Mouse (Mus musculus): ENCODE measurements around the gene Pom121l2. TPM values are rescaled to one million over a fixed set of nuclear protein-coding genes. Genes with fewer than 3 reads are reported as not detected.
A peak's percentile ranks its signal among the peaks of the same experiment; 100 is the strongest.

Gene Pom121l2
- under 1 TPM in 1 of 2 experiments, not detected in 1; 0.19 TPM for total RNA-seq (2021)
- long read RNA-seq, experiment 1: 0 reads
- long read RNA-seq, experiment 2: 0 reads

- DNase-seq (ENCODE audit: low spot score in 2 of 2): peak; percentile 3 to 26
Measured at GRCm38 (mm10) chr13:21980981-21981802, at the start of gene Pom121l2. TSS of gene Pom121l2 (plus strand) at chr13:21981194.

- no peak for DNase-seq (ENCODE audit: low spot score in 2 of 2)
Measured at GRCm38 (mm10) chr13:21931740-21932139, 49.3 kb upstream of the Pom121l2 start.

GRCm38 (mm10) chr13:21933626-21934548, 47.1 kb upstream of the Pom121l2 start:
- peak in 1 of 2 experiments; percentile 30 for DNase-seq (ENCODE audit: low spot score in 2 of 2)

GRCm38 (mm10) chr13:21934982-21935791, 45.8 kb upstream of the Pom121l2 start:
- DNase-seq (ENCODE audit: low spot score in 2 of 2): peak in 1 of 2 experiments; percentile 70

GRCm38 (mm10) chr13:21935833-21936232, 45.2 kb upstream of the Pom121l2 start:
- DNase-seq (ENCODE audit: low spot score in 2 of 2): no peak

GRCm38 (mm10) chr13:21936968-21937367, 44.0 kb upstream of the Pom121l2 start:
- DNase-seq (ENCODE audit: low spot score in 2 of 2): peak in 1 of 2 experiments; percentile 31

GRCm38 (mm10) chr13:21940213-21940612, 40.8 kb upstream of the Pom121l2 start:
- peak; percentile 90 to 95 for DNase-seq (ENCODE audit: low spot score in 2 of 2)

- DNase-seq (ENCODE audit: low spot score in 2 of 2): peak; percentile 76 to 93
Measured at GRCm38 (mm10) chr13:21940811-21941321, 40.1 kb upstream of the Pom121l2 start.

- DNase-seq (ENCODE audit: low spot score in 2 of 2): no peak
Measured at GRCm38 (mm10) chr13:21943644-21944043, 37.4 kb upstream of the Pom121l2 start.

GRCm38 (mm10) chr13:21944592-21944925, 36.4 kb upstream of the Pom121l2 start:
- DNase-seq (ENCODE audit: low spot score in 2 of 2): no peak

- DNase-seq (ENCODE audit: low spot score in 2 of 2): peak; percentile 90 to 93
Measured at GRCm38 (mm10) chr13:21944926-21945740, 35.9 kb upstream of the Pom121l2 start, which contains the start of gene Zfp184. TSS of gene Zfp184 (plus strand) at chr13:21945094.

GRCm38 (mm10) chr13:21969269-21969668, 11.7 kb upstream of the Pom121l2 start:
- no peak for DNase-seq (ENCODE audit: low spot score in 2 of 2)

GRCm38 (mm10) chr13:21969816-21970215, 11.2 kb upstream of the Pom121l2 start:
- no peak for DNase-seq (ENCODE audit: low spot score in 2 of 2)

- peak in 1 of 2 experiments; percentile 9 for DNase-seq (ENCODE audit: low spot score in 2 of 2)
Measured at GRCm38 (mm10) chr13:21971641-21972040, 9.4 kb upstream of the Pom121l2 start.

GRCm38 (mm10) chr13:21974221-21974725, 6.7 kb upstream of the Pom121l2 start:
- DNase-seq (ENCODE audit: low spot score in 2 of 2): peak; percentile 90 to 95

- peak; percentile 72 to 80 for DNase-seq (ENCODE audit: low spot score in 2 of 2)
Measured at GRCm38 (mm10) chr13:21974726-21975473, 6.1 kb upstream of the Pom121l2 start.

- DNase-seq (ENCODE audit: low spot score in 2 of 2): no peak
Measured at GRCm38 (mm10) chr13:21981803-21982193, 804 bp downstream of the Pom121l2 start.

- DNase-seq (ENCODE audit: low spot score in 2 of 2): no peak
Measured at GRCm38 (mm10) chr13:21984486-21984885, 3.5 kb downstream of the Pom121l2 start.

- no peak for DNase-seq (ENCODE audit: low spot score in 2 of 2)
Measured at GRCm38 (mm10) chr13:21992550-21992949, 11.6 kb downstream of the Pom121l2 start.
